Mouse (Mus musculus): ENCODE measurements around the gene Gm428.
"Not testable (repeated sequence)": the region's sequence is repeated elsewhere in the genome, so short reads cannot be mapped to it uniquely, and the experiment has no call there.

Gm428 gene

GRCm38 (mm10) chr4:73683216-73683615, at the start of gene Gm428:
TSS of gene Gm428 (plus strand) at chr4:73683516.
- DNase-seq (ENCODE audit: low spot score), result not testable (repeated sequence)

GRCm38 (mm10) chr4:73637821-73638220, 45.5 kb upstream of the Gm428 start, which contains the start of gene Gm11236:
TSS of gene Gm11236 (plus strand) at chr4:73638121.
- not testable (repeated sequence) for DNase-seq (ENCODE audit: low spot score)

- not testable (repeated sequence) for DNase-seq (ENCODE audit: low spot score)
These were observed 21.5 kb upstream of the Gm428 start for GRCm38 (mm10) chr4:73661864-73662263.

DNA sequence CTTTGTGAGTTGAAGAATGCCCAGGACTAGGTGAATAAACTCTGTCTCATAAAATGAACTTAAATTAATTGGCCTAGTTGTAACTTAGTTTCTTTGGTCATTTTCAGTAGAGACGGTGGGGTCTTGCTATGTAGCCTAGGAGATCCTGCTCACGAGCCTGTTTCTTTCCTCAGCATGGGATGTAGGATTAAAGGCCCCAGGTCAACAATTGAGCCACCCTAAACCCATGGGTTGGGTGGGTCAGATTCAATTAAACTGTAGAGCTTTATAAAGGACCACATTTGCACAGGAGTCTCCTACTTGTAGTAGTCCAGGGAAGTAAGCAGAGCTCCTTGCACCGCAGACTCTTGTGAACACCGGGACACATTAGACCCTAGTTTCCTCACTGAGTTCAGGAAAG, 15.3 kb upstream of the Gm428 start, which contains the start of gene Gm11239:
Gene Gm11239, plus strand, starts transcription at position 301 of the 400 bp plus-strand sequence.
- not testable (repeated sequence) for DNase-seq (ENCODE audit: low spot score)

- no peak for DNase-seq (ENCODE audit: low spot score)
These were observed 35.4 kb downstream of the Gm428 start for GRCm38 (mm10) chr4:73718761-73719160.

GRCm38 (mm10) chr4:73719819-73720218, 36.5 kb downstream of the Gm428 start:
- no peak for DNase-seq (ENCODE audit: low spot score)
